Mouse (Mus musculus): ENCODE results near the gene C1qtnf6.

GRCm38 (mm10) chr15:78476878-78477277 is 54.3 kb downstream of the C1qtnf6 start:
- TF ChIP-seq POLR2A (IDR thresholded peaks at IDR 0.05; ENCODE audit: low read depth, low read length) (no peak), CTCF (IDR thresholded peaks at IDR 0.05; ENCODE audit: extremely low read depth, insufficient read length, insufficient replicate concordance, low read depth, low read length) (no peak)

Measured in small intestine, adult 2 months (tissue).